Mouse (Mus musculus) hindlimb bud, embryonic 11.5 days (tissue): Measurements from ENCODE around the gene Sbk2.
"Not testable (repeated sequence)": the region's sequence is repeated elsewhere in the genome, so short reads cannot be mapped to it uniquely, and the experiment has no call there.

ENCODE experiments used
- DNase-seq: peaks from one replicate; pipeline ENCODE4 v3.0.0-alpha.2; 2012; ENCODE audit warnings: low read depth, low spot score; ENCODE audit errors: extremely low spot score

Sbk2 gene

DNA sequence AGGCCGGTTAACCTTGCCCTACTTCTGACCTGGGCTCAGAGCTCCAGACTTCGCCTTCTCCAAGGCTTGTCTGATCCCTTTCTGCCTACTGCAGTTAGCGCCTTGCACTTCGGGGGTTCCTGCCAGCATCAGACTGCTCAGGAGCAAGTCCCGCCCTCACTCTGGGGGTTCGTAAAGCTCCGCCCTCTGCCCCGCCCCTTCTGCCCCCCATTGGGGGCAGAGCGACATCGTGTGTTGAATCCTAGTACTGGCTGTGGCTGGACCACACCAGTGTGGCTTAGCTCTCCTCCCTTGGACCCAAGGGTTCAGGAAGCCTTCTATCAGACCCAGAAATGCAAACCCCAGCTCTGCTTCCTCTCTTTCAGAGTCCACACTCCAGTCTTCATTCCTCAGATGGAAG is at the start of gene Sbk2:
Gene Sbk2 (minus strand): TSS at position 135 of the 400 bp plus-strand sequence.
- DNase-seq, result no peak

DNA sequence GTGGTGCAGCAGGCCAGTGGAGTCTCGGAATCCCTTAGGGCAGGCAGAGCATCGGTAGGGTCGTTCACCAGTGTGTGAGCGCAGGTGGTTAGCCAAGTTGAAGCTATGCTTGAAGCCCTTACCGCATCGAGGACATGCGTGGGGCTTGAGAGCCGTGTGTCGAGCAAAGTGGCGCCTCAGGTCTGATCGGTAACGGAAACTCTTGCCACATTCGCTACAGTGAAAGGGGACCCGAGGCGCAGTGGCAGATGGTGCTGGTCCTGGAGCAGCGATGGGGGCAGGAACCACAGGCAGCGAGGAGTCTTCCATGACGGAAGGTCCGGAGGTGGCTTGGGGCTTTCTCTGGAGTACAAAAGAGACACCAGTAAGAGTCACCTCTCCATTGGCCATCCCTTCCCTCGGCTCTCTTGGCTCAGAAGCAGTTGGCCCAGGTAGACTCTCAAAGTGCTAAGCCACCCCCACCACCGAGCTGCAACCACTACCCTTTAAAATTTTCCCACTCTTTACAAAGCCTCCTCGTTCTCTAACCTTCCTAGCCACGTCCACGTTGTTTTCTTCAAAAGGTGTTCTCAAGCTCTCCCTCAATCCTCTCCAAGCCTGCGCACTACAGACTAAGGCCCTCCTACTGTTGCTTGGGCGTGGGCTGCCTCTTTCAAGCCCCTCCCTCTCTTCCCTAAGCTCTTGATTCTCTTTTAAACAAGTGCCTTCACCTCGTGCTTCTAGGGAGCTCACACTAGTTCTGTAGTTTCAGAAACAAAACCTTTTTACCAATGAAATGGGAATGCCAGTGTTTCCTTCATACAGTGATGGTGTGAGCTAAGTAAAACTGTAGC is 48.7 kb upstream of the Sbk2 start:
- no peak for DNase-seq

DNA sequence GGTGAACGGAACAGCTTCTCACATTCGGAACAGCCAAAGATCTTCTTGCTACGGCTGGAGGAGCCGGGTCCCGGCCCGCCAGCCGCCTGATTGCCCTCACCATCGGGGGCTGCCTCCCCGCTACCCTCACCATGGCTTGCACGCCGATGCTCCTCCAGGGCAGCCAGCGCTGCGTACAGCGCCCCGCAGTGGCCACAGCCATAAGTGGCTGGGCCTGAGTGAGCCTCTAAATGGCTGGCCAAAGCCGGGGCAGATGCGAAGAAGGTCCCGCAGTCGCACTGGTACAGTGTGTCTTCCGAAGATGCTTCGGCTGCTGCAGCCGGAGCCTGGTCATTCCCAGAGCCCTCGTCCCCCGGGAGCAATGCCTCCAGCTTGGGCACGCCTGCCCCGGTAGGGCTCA is 44.0 kb upstream of the Sbk2 start:
- DNase-seq, result no peak

DNA sequence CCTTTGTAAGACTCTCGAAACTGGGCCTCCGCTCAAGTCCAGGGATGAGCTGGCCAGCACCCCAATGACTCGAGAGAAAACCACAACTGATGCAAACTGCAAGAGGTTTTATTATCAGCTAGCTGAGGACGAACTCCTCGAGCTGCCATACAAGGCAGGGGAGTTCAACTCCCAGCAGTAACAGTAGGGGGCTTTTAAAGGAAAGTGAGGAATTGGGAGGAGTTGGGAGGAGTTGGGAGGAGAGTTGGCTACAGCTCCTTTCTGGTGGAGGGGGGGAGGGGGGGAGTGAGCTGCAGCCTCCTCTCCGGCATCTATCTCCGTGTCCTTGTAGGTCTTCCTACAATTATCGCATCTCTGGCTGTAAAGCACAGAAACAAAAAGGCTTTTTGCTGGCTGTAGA is 38.7 kb upstream of the Sbk2 start:
- not testable (repeated sequence) for DNase-seq

DNA sequence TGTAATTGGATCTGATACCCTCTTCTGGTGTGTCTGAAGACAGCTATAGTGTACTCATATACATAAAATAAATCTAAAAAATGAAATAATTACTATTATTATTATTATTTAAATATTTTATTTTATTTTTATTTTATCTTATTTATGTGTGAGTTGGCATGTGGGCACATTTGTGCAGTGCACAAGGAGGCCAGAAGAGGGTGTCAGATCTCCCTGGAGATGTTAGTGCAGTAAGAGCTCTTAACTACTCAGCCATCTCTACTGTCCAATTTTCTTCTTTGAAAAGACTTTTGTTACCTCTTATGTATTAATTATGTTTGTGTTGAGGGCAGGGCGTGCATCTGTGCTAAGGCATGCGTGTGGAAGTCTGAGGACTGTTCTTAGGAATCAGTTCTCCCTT is 35.7 kb upstream of the Sbk2 start:
- DNase-seq, result no peak

DNA sequence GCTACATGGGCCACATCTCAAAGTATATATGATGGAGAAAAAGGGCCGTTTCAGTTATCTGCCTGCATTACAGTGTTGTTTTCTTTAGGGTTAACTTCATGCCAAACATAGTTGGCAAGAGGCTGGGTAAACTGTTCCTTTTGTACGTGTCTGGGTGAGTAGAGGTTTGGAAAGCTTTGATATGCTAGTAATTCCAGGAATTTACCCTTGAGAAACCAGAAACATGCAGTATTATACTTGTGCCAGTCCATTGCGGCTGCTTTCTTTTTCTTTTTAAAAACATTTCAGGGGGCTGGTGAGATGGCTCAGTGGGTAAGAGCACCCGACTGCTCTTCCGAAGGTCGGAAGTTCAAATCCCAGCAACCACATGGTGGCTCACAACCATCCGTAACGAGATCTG is 32.7 kb upstream of the Sbk2 start:
- DNase-seq, result no peak

DNA sequence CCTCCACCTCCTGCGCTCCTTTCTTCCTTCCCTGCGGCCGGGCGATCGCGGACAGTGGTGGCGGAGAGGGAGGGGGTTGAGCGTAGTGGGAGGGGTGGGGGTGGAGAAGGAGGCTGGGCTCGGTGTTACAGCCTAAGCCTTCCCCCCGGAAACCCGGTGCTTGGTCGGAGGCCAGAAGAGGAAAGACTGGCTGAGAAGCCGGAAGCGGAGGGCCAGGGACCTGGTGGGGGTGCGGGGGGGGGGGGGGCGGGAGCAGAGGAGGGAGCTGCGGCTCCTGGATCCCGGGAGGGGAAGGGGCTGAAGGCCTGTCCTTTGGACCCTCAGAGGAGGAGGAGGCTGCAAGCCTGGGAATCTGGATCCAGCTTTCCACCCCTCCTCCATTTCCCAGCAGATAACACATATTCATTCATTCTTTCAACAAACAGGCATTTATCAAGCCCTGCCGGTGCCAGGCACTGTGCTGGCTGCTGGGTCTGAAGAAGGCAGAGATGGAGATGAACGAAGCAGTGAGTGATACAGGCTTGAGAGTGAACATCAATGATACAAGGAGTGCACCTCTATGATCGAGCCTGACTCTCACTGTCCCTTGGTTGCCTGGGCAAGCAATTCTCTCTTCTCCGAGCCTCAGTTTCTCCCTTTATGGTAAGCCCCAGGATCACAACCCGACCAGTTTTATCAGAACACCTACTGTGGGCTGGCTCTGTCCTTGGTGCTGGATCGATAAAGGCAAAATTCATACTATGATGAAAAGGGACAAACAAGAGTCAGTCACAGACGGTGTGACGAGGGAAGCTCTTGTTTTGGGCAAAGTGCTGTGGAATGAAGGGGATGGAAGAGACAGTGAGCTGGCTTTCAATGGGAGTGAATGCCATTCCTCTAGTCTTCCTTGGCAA is 32.0 kb upstream of the Sbk2 start, which contains the start of gene Zfp579:
Gene Zfp579 (minus strand): TSS at position 156 of the 893 bp plus-strand sequence.
- DNase-seq, result peak; percentile 69

DNA sequence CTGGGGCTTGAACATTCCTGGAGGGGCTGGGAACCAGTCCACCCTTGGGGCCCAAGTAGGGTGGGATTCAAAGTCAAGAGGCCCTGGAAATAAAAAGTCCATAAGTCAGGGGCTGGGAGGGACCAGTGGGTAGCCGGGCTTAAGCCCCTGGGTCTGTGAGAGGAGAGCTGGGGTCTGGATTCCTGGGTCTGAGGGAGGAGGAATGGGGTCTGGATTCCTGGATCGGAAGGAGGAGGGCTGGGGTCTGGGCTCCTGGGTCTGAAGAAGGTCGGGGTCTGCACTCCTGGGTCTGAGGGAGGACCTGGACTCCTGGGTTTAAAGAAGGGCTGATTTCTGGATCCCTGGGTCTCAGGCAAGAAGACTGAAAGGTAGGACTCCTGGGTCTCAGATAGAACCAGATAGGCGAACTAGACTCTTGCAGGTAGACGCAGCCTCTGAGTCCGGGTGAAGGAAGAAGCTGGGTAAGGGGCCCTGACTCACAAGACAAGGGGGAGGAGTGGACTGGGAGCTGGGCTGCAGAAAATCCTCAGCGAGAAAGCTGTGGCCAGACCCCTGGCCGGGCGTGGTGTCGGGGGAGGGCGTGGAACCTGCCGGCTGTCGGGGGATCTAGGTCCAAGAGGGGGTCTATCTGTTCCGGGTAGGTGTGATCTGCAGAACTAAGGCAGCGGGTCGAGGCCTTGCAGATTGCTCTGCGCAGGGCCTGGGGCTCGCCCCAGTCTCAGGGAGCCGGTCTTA is 31.2 kb upstream of the Sbk2 start:
- no peak for DNase-seq

DNA sequence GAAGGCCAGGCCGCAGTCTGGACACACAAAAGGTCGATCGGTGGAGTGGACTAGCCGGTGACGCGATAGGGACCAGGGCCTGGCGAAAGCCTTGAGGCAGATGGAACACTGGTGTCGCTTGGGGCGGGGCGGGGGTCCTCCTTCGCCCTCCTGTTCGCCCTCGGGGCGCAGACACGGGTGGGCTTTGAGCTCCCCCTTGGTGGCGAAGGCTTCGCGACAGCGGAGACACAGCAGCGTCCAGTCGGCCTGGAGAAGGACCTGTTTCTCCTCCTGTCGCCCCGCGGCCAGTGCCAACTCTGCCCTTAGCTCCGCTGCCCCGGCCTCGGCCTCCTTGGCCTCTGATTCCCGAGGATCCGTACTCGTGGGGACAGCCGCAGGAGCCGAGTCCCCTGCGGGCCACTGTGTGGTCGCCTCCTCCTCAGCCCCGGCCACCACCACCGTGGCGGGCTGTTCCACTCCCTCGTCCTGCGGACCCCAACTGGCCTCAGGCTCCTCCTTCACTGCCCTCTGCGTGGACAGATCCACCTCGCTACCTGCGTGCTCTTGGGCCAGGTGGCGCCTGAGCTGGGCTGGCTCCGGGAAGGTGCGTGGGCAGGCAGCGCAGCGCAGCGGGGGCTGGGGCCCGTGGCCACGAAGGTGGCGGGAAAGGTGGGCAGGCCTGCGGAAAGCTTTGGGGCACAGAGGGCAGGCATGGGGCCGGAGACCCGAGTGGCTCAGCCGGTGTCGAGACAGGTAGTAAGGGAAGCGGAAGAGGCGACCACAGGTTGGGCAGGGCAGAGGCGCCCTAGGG is 30.0 kb upstream of the Sbk2 start:
- no peak for DNase-seq

DNA sequence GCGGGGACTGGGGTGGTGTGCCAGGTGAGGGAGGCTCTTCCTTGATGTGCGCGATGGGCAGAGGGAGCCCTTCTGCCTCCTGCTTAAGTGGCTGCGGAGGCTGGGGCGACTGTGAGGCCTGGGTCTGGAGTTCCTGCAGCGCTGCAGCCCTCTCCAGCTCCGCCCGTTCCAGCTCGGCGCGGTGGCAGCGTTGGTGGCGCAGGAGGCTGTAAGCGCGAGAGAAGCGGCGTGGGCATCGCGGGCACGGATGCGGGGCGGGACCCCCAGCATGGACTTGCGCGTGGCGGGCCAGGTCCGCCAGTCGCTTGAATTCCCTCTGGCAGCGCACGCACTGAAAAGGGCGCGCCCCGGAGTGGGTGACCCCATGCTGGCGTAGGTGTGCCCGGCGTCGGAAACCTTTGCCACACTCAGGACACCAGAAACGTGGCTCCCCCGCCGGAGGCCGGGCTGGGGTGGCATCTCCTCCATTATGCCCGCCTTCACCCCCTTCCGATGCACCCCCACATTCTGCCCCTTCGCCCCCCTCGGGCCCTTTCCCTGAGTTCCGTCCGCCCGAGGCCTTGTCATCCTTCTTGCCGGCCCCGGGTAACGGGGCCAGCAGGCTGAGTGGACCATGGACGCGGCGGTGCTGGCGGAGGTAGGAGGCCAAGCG is 29.3 kb upstream of the Sbk2 start:
- DNase-seq, result no peak

DNA sequence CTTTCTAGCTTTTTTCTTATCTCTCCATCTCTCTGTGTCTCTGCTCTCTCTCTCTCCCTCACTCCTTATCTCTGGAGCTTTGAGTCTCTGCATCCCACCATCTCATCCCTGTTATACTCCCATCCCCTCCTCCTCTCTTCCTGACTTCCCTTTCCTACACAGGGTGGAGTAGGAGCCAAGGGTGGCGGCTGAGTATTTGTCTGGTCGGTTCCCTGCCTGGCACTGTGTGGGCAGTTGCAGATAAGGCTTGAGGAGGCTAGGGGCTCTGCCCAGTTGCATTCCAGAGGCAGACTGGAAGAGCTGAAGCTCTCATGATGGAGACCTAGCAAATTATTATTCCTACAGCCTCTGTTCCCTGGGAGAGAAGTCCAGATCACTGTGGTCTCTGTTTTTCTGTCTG is 24.0 kb upstream of the Sbk2 start:
- no peak for DNase-seq

DNA sequence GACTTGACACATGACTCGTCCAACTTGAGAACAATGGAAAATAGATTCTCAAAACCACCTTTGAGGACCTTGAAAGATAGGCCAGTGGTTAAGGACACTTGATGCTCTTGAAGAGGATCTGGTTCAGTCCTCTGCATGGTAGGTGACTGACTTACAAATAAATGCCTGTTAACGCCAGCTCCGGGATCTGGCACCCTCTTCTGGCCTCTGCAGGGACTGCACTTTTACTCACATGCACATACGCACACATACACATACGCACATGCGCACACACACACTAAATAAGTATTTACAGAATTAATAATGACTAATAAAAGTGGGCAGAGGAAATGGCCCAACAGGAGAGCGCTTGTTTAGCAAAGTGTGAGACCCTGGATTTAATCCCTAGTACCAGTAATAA is 12.6 kb upstream of the Sbk2 start:
- no peak for DNase-seq

DNA sequence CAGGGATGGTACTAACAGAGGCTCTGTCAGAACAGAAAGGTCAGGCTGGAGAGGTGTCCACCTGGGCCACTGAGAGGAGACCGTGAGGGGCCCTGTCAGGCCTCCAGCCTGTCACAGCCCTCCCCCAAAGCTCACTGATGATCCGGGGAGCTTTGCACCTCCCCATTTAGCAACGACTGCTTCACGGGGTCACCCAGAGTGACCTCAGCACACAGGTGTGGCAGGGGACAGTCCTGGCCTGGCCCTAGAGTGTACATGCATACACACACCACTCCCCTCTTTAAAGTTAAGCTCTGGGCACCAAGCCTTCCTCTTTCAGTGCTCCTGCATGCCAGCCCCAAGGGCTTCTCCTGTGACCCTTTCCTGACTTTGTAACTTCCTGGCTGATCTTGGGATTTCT is 11.2 kb upstream of the Sbk2 start:
- DNase-seq, result no peak

DNA sequence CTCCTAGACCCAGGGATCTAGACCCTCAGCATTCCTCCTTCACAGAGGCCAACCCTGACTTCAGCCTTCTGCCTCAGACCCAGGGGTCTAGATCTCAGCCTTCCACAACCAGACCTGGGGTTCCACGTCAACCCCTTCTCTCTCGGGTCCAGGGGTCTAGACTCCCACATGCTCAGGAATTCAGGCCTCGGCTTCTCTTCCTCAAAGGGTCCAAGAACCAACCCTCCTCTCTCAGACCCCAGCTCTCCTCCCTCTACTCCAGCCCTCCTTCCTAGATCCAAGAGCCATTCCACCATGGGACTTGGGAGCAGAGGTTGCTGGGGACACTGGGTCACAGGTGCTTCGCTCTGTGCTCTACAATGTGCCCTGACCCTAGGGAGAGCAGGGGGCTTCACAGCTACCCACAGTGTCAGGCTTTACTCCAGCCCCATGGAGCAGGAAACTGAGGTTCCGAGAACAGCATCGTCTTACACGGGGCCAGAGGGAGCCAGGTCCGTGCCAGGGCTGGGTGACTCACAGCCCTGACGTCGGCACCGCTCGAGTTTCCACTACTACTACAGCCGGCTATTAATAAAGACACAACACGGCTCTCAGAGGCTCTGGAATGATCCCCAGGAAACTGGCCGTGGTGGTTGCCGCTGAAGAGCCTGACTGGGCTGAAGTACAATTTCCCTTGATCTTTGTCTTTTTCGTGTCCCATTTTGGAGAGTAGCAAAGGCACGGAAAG is 8.3 kb upstream of the Sbk2 start:
- DNase-seq, result no peak

DNA sequence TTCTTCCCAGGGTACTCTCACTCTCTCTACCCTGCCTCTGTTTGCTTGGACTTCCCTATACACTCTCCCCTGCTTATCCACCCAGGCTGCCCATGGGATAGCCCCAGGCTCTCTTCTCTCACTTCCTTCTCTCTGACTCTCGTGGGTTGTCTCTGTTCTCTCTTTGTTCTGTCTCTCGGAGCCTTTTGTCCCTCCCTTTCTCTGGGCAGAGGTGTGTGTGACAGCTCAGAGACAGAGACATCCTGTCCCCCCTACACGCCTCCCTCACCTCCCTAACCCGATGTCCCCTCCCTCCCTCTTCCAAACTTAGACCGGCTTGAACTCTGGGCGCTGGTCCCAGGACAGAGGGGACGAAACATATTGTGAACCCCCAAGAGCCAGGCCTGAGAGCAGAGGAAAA is 7.5 kb upstream of the Sbk2 start:
- no peak for DNase-seq

DNA sequence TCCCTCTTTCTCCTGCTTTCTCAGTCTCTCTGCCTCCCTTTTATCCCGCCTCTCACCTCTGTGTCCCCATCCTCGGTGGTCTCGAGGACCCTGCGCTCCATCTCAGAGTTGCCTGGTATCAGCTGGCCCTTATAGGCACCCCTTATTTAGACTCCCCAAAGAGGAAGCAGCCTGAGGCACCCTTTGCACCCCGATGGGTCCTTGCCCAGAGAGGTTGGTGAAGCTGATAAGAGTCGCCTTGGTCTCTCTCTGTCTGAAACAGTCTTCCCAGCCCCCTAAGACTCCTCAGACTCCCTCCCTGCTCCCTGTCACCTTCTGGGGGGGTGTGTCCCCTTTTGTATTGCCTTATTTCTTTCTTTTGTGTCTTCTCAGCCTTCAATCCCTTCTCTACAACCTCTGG is 6.9 kb upstream of the Sbk2 start, which contains the start of gene Sbk3:
Gene Sbk3 (minus strand): TSS at position 101 of the 400 bp plus-strand sequence.
- no peak for DNase-seq

DNA sequence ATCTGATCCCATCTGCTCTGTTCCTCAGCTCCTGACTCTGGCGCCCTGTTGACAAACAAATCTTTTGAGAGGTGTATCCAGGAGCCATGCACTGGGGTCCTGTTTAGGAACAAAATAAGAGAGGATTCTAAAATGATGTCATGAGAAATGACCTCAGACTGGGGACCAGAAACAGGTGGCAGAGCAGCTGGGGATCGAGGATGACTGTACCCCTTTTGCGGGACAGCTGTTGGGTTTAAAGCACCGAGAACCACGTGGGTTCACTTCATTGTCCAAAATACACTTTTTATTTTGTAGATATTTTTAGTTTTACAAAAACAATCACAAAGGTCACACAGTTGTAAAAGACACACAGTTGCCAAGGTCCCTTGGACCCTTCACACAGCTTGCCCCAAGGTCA is 782 bp upstream of the Sbk2 start:
- DNase-seq, result no peak

DNA sequence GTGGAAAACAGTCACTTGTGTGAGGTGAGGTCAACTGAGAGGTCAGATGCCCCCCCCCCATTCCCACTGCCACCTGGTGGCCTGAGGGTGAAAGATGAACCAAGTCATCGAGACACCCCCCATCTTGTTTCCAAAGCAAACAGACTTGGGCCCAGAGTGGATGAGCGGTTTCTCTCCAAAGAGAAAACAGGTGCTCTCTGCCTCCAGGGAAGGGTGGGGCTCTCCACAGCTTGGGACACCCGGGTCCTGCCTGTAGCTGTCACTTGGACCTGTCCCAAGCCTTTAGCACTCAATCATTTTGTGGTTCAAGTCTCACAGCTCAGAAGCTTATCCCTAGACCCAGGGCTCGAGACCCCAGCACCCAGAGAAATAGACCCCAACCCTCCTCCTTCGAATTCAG is 679 bp downstream of the Sbk2 start:
- DNase-seq, result no peak

DNA sequence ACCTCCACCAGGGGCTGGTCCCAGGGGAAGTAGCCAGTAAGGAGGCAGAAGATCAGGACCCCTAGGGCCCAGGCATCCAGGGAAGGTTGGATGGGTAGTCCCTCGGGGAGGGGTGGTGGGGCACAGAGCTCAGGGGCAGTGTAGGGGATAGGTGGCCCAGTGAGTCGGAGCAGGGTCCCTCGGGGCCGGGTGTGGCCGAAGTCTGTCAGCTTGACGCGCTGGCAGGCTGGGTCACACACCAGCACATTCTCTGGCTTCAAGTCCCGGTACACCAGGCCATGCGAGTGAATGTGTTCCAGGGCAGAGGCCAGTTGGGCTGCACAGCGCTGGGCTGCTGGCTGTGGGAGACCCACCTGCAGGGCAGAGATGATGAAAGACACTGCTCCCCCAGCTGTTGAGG is 6.8 kb downstream of the Sbk2 start:
- no peak for DNase-seq
